Mouse (Mus musculus): ENCODE measurements around the gene Stab2. TPM values are rescaled to one million over a fixed set of nuclear protein-coding genes. Genes with fewer than 3 reads are reported as not detected.

The Stab2 gene
- polyA plus RNA-seq, 1 experiment from 2014 or later = 1.6 TPM

GRCm38 (mm10) chr10:86923602-86924001 is 84.2 kb downstream of the Stab2 start:
- Histone ChIP-seq H3K9me3 (ENCODE audit: low read length) (no peaks in the 10 kb centered on the region), H3K9ac (replicated peaks; ENCODE audit: low read length) (no peak overlapping the region), H3K27ac (ENCODE audit: low read length) (no peak overlapping the region), H3K27me3 (ENCODE audit: insufficient read depth, low read length) (no peaks in the 10 kb centered on the region), H3K4me3 (ENCODE audit: low read length) (no peak overlapping the region), H3K4me2 (replicated peaks; ENCODE audit: low read depth, low read length) (no peak overlapping the region), H3K36me3 (ENCODE audit: insufficient read depth, low read length) (no peaks in the 10 kb centered on the region), H3K4me1 (ENCODE audit: insufficient read depth, low read length) (no peaks in the 10 kb centered on the region)
- no peak for ATAC-seq (ENCODE audit: low FRiP score, low TSS enrichment)
- WGBS = 93% methylated on average over 1 of the region's 1 CpGs

- Histone ChIP-seq H3K9me3 (ENCODE audit: low read length) (no peaks in the 10 kb centered on the region), H3K4me2 (replicated peaks; ENCODE audit: low read depth, low read length) (no peak overlapping the region), H3K9ac (replicated peaks; ENCODE audit: low read length) (no peak overlapping the region), H3K36me3 (ENCODE audit: insufficient read depth, low read length) (no peaks in the 10 kb centered on the region), H3K4me1 (ENCODE audit: insufficient read depth, low read length) (no peaks in the 10 kb centered on the region), H3K4me3 (ENCODE audit: low read length) (no peak overlapping the region), H3K27ac (ENCODE audit: low read length) (no peak overlapping the region), H3K27me3 (ENCODE audit: insufficient read depth, low read length) (no peaks in the 10 kb centered on the region)
- no peak for ATAC-seq (ENCODE audit: low FRiP score, low TSS enrichment)
These were observed 92.2 kb downstream of the Stab2 start for GRCm38 (mm10) chr10:86915595-86915994.

- Histone ChIP-seq H3K9ac (replicated peaks; ENCODE audit: low read length) (no peak overlapping the region), H3K27ac (ENCODE audit: low read length) (no peak overlapping the region), H3K4me3 (ENCODE audit: low read length) (no peak overlapping the region), H3K4me1 (ENCODE audit: insufficient read depth, low read length) (no peaks in the 10 kb centered on the region), H3K9me3 (ENCODE audit: low read length) (no peaks in the 10 kb centered on the region), H3K27me3 (ENCODE audit: insufficient read depth, low read length) (no peaks in the 10 kb centered on the region), H3K4me2 (replicated peaks; ENCODE audit: low read depth, low read length) (no peak overlapping the region), H3K36me3 (ENCODE audit: insufficient read depth, low read length) (no peaks in the 10 kb centered on the region)
- no peak for ATAC-seq (ENCODE audit: low FRiP score, low TSS enrichment)
- 95% methylated on average over 18 of the region's 18 CpGs for WGBS
These were observed 99.3 kb downstream of the Stab2 start for GRCm38 (mm10) chr10:86908562-86908961.

GRCm38 (mm10) chr10:86907043-86907442 is 100.8 kb downstream of the Stab2 start:
- no peaks in the 10 kb centered on the region for H3K9me3 ChIP-seq (ENCODE audit: low read length)
- H3K27me3 ChIP-seq (ENCODE audit: insufficient read depth, low read length) = no peaks in the 10 kb centered on the region
- no peak overlapping the region for H3K4me2 ChIP-seq (replicated peaks; ENCODE audit: low read depth, low read length)
- H3K4me1 ChIP-seq (ENCODE audit: insufficient read depth, low read length) = no peaks in the 10 kb centered on the region
- H3K27ac ChIP-seq (ENCODE audit: low read length) = no peak overlapping the region
- H3K4me3 ChIP-seq (ENCODE audit: low read length) = no peak overlapping the region
- 82% methylated on average over 6 of the region's 6 CpGs for WGBS
- ATAC-seq (ENCODE audit: low FRiP score, low TSS enrichment) = no peak
- H3K9ac ChIP-seq (replicated peaks; ENCODE audit: low read length) = no peak overlapping the region
- H3K36me3 ChIP-seq (ENCODE audit: insufficient read depth, low read length) = no peaks in the 10 kb centered on the region

- 66% methylated on average over 2 of the region's 2 CpGs for WGBS
- no peaks in the 10 kb centered on the region for H3K36me3 ChIP-seq (ENCODE audit: insufficient read depth, low read length)
- no peaks in the 10 kb centered on the region for H3K27me3 ChIP-seq (ENCODE audit: insufficient read depth, low read length)
- no peak overlapping the region for H3K4me3 ChIP-seq (ENCODE audit: low read length)
- no peaks in the 10 kb centered on the region for H3K9me3 ChIP-seq (ENCODE audit: low read length)
- H3K4me1 ChIP-seq (ENCODE audit: insufficient read depth, low read length) = no peaks in the 10 kb centered on the region
- no peak for ATAC-seq (ENCODE audit: low FRiP score, low TSS enrichment)
- H3K4me2 ChIP-seq (replicated peaks; ENCODE audit: low read depth, low read length) = no peak overlapping the region
- no peak overlapping the region for H3K27ac ChIP-seq (ENCODE audit: low read length)
- H3K9ac ChIP-seq (replicated peaks; ENCODE audit: low read length) = no peak overlapping the region
These were observed 112.3 kb downstream of the Stab2 start for GRCm38 (mm10) chr10:86895531-86895930.

GRCm38 (mm10) chr10:86891066-86891465 is 116.8 kb downstream of the Stab2 start:
- H3K36me3 ChIP-seq (ENCODE audit: insufficient read depth, low read length) = no peaks in the 10 kb centered on the region
- H3K27ac ChIP-seq (ENCODE audit: low read length) = no peak overlapping the region
- H3K4me2 ChIP-seq (replicated peaks; ENCODE audit: low read depth, low read length) = no peak overlapping the region
- ATAC-seq (ENCODE audit: low FRiP score, low TSS enrichment) = no peak
- H3K9me3 ChIP-seq (ENCODE audit: low read length) = no peaks in the 10 kb centered on the region
- no peak overlapping the region for H3K9ac ChIP-seq (replicated peaks; ENCODE audit: low read length)
- H3K27me3 ChIP-seq (ENCODE audit: insufficient read depth, low read length) = no peaks in the 10 kb centered on the region
- WGBS = 94% methylated on average over 1 of the region's 1 CpGs
- H3K4me1 ChIP-seq (ENCODE audit: insufficient read depth, low read length) = no peaks in the 10 kb centered on the region
- H3K4me3 ChIP-seq (ENCODE audit: low read length) = no peak overlapping the region

GRCm38 (mm10) chr10:86890166-86890930 is 117.5 kb downstream of the Stab2 start:
- WGBS = 91% methylated on average over 14 of the region's 14 CpGs
- Histone ChIP-seq H3K4me1 (ENCODE audit: insufficient read depth, low read length) (no peaks in the 10 kb centered on the region), H3K4me2 (replicated peaks; ENCODE audit: low read depth, low read length) (no peak overlapping the region), H3K9ac (replicated peaks; ENCODE audit: low read length) (no peak overlapping the region), H3K27me3 (ENCODE audit: insufficient read depth, low read length) (no peaks in the 10 kb centered on the region), H3K4me3 (ENCODE audit: low read length) (no peak overlapping the region), H3K36me3 (ENCODE audit: insufficient read depth, low read length) (no peaks in the 10 kb centered on the region), H3K9me3 (ENCODE audit: low read length) (no peaks in the 10 kb centered on the region), H3K27ac (ENCODE audit: low read length) (no peak overlapping the region)
- no peak for ATAC-seq (ENCODE audit: low FRiP score, low TSS enrichment)

- Histone ChIP-seq H3K36me3 (ENCODE audit: insufficient read depth, low read length) (no peaks in the 10 kb centered on the region), H3K4me3 (ENCODE audit: low read length) (no peak overlapping the region), H3K9ac (replicated peaks; ENCODE audit: low read length) (no peak overlapping the region), H3K27me3 (ENCODE audit: insufficient read depth, low read length) (no peaks in the 10 kb centered on the region), H3K27ac (ENCODE audit: low read length) (no peak overlapping the region), H3K9me3 (ENCODE audit: low read length) (no peaks in the 10 kb centered on the region), H3K4me1 (ENCODE audit: insufficient read depth, low read length) (no peaks in the 10 kb centered on the region), H3K4me2 (replicated peaks; ENCODE audit: low read depth, low read length) (no peak overlapping the region)
- ATAC-seq (ENCODE audit: low FRiP score, low TSS enrichment) = no peak
These were observed 118.4 kb downstream of the Stab2 start for GRCm38 (mm10) chr10:86889440-86889839.

- H3K9ac ChIP-seq (replicated peaks; ENCODE audit: low read length) = no peak overlapping the region
- no peaks in the 10 kb centered on the region for H3K27me3 ChIP-seq (ENCODE audit: insufficient read depth, low read length)
- H3K27ac ChIP-seq (ENCODE audit: low read length) = no peak overlapping the region
- ATAC-seq (ENCODE audit: low FRiP score, low TSS enrichment) = no peak
- H3K4me3 ChIP-seq (ENCODE audit: low read length) = no peak overlapping the region
- no peaks in the 10 kb centered on the region for H3K36me3 ChIP-seq (ENCODE audit: insufficient read depth, low read length)
- H3K4me2 ChIP-seq (replicated peaks; ENCODE audit: low read depth, low read length) = no peak overlapping the region
- no peaks in the 10 kb centered on the region for H3K9me3 ChIP-seq (ENCODE audit: low read length)
- WGBS = 95% methylated on average over 1 of the region's 1 CpGs
- H3K4me1 ChIP-seq (ENCODE audit: insufficient read depth, low read length) = no peaks in the 10 kb centered on the region
These were observed 121.4 kb downstream of the Stab2 start for GRCm38 (mm10) chr10:86886434-86886833.

- Histone ChIP-seq H3K4me1 (ENCODE audit: insufficient read depth, low read length) (no peaks in the 10 kb centered on the region), H3K9me3 (ENCODE audit: low read length) (no peaks in the 10 kb centered on the region), H3K4me2 (replicated peaks; ENCODE audit: low read depth, low read length) (no peak overlapping the region), H3K27me3 (ENCODE audit: insufficient read depth, low read length) (no peaks in the 10 kb centered on the region), H3K4me3 (ENCODE audit: low read length) (no peak overlapping the region), H3K9ac (replicated peaks; ENCODE audit: low read length) (no peak overlapping the region), H3K36me3 (ENCODE audit: insufficient read depth, low read length) (no peaks in the 10 kb centered on the region), H3K27ac (ENCODE audit: low read length) (no peak overlapping the region)
- ATAC-seq (ENCODE audit: low FRiP score, low TSS enrichment) = no peak
These were observed 126.4 kb downstream of the Stab2 start for GRCm38 (mm10) chr10:86881448-86881847.
